Mouse (Mus musculus) frontal cortex, postnatal 36 days (tissue): ENCODE data around the gene Sh2d1b2.
A peak's percentile ranks its signal among the peaks of the same experiment; 100 is the strongest.
"Not testable (repeated sequence)": the region's sequence is repeated elsewhere in the genome, so short reads cannot be mapped to it uniquely, and the experiment has no call there.

ENCODE experiments used
- DNase-seq, 2 experiments: peaks; one replicate each; pipeline ENCODE4 v3.0.0; 2022; ENCODE audit warnings: low spot score in 2 of 2

Sh2d1b2 gene

GRCm38 (mm10) chr1:170232688-170233087, at the start of gene Sh2d1b2:
Gene Sh2d1b2 (plus strand): TSS chr1:170232749.
- not testable (repeated sequence) for DNase-seq

- DNase-seq = no peak
Observed at GRCm38 (mm10) chr1:170185137-170185536, 47.4 kb upstream of the Sh2d1b2 start.

GRCm38 (mm10) chr1:170186531-170186930, 46.0 kb upstream of the Sh2d1b2 start:
- peak; percentile 24 to 59 for DNase-seq

- peak; percentile 15 to 33 for DNase-seq
Observed at GRCm38 (mm10) chr1:170188601-170189000, 43.9 kb upstream of the Sh2d1b2 start.

GRCm38 (mm10) chr1:170190225-170190624, 42.3 kb upstream of the Sh2d1b2 start:
- no peak for DNase-seq

GRCm38 (mm10) chr1:170191925-170192324, 40.6 kb upstream of the Sh2d1b2 start:
- no peak for DNase-seq

GRCm38 (mm10) chr1:170196211-170196610, 36.3 kb upstream of the Sh2d1b2 start:
- no peak for DNase-seq

GRCm38 (mm10) chr1:170200379-170200778, 32.2 kb upstream of the Sh2d1b2 start:
- no peak for DNase-seq

GRCm38 (mm10) chr1:170206395-170206794, 26.2 kb upstream of the Sh2d1b2 start:
- no peak for DNase-seq

GRCm38 (mm10) chr1:170213181-170213879, 19.2 kb upstream of the Sh2d1b2 start:
- no peak for DNase-seq

GRCm38 (mm10) chr1:170214383-170214756, 18.2 kb upstream of the Sh2d1b2 start:
- no peak for DNase-seq

- DNase-seq = peak; percentile 87 to 89
Observed at GRCm38 (mm10) chr1:170214757-170215522, 17.6 kb upstream of the Sh2d1b2 start, which contains the start of gene Uhmk1. Gene Uhmk1 (minus strand): TSS chr1:170215397.

- DNase-seq = no peak
Observed at GRCm38 (mm10) chr1:170215590-170215989, 17.0 kb upstream of the Sh2d1b2 start.

GRCm38 (mm10) chr1:170218091-170218884, 14.3 kb upstream of the Sh2d1b2 start:
- DNase-seq = peak in 1 of 2 experiments; percentile 36

GRCm38 (mm10) chr1:170220351-170220750, 12.2 kb upstream of the Sh2d1b2 start:
- DNase-seq = no peak

- DNase-seq = no peak
Observed at GRCm38 (mm10) chr1:170223276-170223675, 9.3 kb upstream of the Sh2d1b2 start.

- DNase-seq = peak in 1 of 2 experiments; percentile 12
Observed at GRCm38 (mm10) chr1:170245016-170245415, 12.5 kb downstream of the Sh2d1b2 start.

GRCm38 (mm10) chr1:170254893-170255559, 22.5 kb downstream of the Sh2d1b2 start:
- DNase-seq = no peak

- DNase-seq = peak; percentile 85 to 88
Observed at GRCm38 (mm10) chr1:170255560-170255910, 23.0 kb downstream of the Sh2d1b2 start.

- DNase-seq = no peak
Observed at GRCm38 (mm10) chr1:170270281-170270680, 37.7 kb downstream of the Sh2d1b2 start.

GRCm38 (mm10) chr1:170270696-170271095, 38.1 kb downstream of the Sh2d1b2 start:
- DNase-seq = no peak

- DNase-seq = no peak
Observed at GRCm38 (mm10) chr1:170273252-170273651, 40.7 kb downstream of the Sh2d1b2 start.
